Mouse (Mus musculus): ENCODE results near the gene Zfp157.
"Not testable (repeated sequence)": the region's sequence is repeated elsewhere in the genome, so short reads cannot be mapped to it uniquely, and the experiment has no call there.

Zfp157 gene

DNA sequence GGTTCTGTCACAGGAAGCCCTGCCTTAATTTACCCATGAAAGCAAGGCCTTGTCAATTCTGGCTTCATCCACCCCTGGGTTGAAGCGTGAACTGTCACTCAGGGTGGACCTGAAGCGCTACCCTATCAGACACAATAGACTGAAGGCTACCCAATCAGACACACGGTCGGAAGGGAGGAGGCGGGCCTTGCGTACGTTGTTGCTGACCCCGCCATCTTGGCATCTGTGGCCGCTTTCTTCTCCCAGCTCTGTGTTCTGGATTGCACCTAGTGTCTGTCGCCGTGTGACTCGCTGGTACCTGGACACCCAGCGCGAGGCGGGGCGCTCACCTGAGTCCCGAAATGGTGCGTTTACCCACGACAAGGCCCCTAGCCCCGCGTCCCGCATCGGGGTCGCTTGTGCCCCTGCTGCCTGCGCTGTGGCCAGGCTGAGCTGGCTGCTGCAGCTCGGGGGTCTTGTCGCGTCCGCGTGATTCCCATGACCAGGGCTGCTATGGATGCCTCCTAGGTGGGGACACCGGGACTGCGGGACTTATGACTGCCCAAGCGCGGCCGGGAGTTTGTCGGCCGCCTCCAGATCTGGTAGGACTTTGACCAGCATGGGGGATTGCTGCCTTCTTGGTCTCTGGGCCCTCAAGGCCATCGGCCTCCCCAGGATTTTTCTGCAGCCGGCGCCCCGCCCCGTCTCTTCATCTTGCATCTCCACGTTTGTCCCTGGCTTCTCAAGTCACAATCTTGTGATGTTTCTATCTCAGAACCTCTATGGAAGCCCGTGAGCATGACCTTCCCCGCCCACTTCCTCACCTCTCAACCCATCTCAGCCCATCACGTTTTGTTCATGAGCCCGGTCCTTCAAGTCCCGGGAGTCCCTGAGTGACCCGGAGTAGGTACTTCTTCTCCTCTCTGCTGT is at the start of gene Zfp157:
Gene Zfp157, plus strand, starts transcription at position 183 of the 909 bp plus-strand sequence.
- in situ Hi-C loops (cut with MseI, MboI): no loop called here

DNA sequence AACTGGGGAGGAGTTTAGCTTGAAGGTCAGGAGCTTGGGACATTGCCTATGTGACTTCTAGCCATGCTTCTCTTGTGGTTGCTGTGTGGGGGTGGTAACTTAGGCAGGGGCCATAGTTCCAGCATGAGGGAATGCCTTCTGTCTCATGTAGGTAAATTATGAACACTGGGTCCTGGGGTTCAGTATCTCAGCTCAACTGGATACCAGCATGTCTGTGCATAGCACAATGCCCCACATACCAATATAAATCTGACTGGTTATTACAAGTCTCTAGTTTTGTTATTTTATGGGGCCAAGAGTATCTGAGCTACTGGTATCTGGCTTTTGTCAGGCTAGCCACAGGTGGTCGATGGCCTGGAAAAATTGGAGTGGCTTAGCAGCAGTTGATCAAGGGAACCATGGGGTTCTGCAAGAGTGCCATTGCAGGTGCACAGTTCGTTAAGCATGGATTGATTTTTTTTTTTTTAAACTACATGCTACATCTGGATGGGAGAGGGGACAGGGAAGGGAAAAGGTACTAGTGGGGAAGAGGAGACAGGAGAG is 43.4 kb upstream of the Zfp157 start:
- in situ Hi-C loops (cut with MseI, MboI): no loop called here

DNA sequence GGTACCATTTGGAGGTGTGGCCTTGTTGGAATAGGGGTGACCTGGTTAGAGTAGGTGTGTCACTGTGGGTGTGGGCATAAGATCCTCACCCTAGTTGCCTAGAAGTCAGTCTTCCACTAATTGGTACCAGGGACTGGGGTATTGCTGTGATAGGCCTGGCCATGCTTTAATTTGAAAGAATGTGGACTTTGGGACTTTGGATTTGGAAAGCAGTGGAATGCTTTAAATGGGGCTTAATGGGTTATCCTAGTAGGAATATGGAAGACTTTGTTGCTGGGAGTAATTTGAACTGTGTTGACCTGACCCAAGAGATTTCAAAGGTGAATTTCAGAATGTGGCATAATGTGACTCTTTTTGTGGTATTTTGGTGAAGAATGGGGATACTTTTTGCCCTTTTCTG is 40.8 kb upstream of the Zfp157 start:
- in situ Hi-C loops (cut with MseI, MboI): not testable (repeated sequence)

DNA sequence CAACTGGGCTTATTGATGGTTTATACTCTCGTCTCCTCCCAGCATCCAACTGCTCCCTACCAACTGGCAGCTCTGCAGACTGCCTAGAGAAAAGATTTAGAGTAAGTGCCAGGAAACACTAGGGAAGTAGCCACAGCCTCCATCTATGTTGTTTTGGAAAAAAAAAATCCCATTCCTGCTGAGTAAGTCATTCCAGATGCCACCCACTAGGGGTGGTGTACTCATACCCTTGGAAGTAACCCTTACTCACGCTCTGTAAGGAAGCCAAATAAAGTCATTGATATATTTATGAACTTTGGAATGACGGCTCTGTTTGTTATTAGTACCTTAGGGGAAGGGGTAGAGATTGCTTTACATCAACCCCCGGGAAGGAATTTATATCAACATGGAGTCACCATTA is 17.1 kb downstream of the Zfp157 start:
- in situ Hi-C loops (cut with MseI, MboI): loop anchor here in 1 of 2 experiments (10.0 kb wide), 1 partner anchor 174 kb away; the partner anchor contains the start of genes Gpc2 and Stag3

DNA sequence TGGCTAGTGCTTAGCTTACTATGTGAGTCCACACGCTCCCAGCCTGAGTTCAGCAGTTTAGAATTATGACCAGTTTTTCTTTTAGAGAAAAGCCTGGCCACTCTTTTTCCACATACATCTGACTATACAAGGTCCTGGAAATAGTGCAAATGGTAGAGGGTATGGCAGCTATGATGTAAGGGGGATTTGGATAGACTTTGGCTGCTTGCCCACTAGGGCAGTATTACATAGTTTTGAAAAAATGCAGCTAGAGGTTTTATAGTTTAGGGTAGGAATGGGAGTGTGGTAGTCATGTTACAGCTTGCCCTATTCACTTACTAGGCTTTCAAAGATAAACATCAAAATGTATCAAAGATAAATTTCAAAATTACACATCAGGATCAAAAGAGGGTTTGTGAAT is 17.8 kb downstream of the Zfp157 start:
- in situ Hi-C loops (cut with MseI, MboI): loop anchor here in 1 of 2 experiments (10.0 kb wide), 1 partner anchor 174 kb away; the partner anchor contains the start of genes Gpc2 and Stag3

DNA sequence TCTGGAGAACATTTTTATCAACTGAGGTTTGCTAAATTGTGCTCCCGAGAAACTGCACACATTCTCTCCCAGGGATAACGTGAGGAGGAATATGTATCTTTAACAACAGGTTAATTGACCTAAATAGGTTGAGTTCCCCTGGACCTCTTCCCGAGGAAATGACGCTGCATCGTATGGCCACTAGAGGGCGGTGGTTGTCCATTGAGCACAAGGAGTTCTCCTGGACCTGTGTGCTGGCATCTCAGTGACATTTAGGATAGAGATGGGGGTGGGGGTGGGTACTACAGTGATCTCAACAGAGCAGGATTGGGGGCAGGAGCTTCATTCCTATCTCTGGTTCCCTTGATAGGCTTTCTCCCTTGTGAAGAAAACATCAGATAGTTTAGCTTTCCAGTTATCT is 32.3 kb downstream of the Zfp157 start:
- in situ Hi-C loops (cut with MseI, MboI): loop anchor here in 1 of 2 experiments (10.0 kb wide), 1 partner anchor 91 kb away; the partner anchor contains the start of gene 1700123K08Rik

DNA sequence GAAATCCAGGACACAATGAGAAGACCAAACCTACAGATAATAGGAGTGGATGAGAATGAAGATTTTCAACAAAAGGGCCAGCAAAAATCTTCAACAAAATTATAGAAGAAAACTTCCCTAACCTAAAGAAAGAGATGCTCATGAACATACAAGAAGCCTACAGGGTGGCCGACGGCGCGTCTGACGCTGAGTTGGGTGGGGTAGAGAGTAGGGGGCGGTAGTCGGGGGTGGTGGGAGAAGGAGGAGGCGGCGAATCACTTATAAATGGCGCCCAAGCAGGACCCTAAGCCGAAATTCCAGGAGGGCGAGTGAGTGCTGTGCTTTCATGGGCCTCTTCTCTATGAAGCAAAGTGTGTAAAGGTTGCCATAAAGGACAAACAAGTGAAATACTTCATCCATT is 63.3 kb downstream of the Zfp157 start:
- in situ Hi-C loops (cut with MseI, MboI): not testable (repeated sequence)

Measured in mouse trophoblast stem cell (cell line).